Mouse (Mus musculus) retina, postnatal 1 day (tissue): ENCODE data around the gene Ly6c1.
"Not testable (repeated sequence)": the region's sequence is repeated elsewhere in the genome, so short reads cannot be mapped to it uniquely, and the experiment has no call there.

Source experiments
- DNase-seq: peaks from one replicate; pipeline ENCODE4 v3.0.0-alpha.2; 2012

Gene Ly6c1

DNA sequence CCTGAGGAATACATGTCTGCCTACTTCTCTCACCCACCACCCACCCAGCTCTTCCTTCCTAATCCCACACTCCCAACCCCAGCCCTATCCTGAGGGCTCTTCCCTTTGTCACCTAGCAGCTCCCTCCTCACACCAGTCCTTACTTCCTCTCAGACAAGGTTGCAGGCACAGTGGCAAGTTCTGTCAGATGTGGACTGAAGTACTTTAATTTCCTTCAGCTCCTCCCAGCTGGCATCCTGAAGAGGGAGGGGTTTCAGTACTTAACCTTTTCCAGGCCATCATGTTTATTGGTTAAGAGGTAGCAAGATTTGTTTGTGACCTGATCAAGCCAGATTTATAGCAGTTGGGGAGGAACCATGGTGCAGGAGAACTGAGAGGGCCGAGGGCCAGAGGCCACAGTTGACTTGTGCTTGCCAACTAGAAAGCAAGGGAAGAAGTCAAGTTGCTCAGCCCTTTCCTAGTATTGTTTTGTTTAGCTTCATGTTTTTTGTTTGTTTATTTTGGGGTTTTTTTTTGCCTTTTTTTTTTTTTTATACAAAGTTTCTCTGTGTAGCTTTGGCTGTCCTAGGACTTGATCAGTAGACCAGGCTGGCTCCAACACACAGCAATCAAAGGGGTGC is at the start of gene Ly6c1:
Gene Ly6c1 (minus strand): TSS at position 189 of the 620 bp plus-strand sequence.
- DNase-seq = not testable (repeated sequence)

DNA sequence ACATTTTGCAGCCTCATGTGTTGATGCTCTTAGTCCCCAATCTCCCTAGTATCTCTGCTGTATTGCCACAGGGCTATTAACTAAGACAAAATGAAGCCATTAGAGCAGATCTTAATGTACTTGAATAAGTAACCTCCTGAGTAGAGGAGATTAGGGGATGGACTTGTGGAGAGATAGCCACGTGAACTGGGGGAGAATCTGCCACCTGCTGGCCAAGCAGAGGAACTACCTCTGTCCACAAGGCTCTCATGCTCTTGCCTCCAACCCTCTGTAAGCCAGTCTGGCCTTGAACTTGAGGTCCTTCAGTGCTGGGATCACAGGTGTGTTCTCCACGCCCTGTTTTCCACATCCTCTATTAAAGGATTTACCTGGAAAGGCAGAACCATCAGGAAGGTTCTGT is 39.4 kb upstream of the Ly6c1 start:
- peak; percentile 14 for DNase-seq

DNA sequence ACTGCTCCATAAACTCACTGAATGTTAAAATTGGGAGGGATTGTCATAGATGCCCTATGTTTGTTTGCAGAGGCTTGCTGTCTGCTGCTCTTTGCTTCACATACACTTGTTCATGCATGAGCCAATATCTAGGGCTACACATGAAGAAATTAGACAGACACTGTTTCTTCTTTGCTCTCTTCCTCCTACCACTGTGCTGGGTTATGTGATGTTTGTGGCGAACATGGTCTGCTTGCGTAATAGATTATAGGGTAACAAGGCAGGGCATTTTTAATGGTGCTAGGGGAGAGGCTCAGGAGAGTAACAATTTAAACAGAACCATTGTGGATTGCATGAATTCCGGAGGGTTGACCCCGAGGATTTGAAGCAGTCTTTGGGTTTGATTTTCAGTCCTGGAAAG is 21.3 kb upstream of the Ly6c1 start:
- DNase-seq = no peak

DNA sequence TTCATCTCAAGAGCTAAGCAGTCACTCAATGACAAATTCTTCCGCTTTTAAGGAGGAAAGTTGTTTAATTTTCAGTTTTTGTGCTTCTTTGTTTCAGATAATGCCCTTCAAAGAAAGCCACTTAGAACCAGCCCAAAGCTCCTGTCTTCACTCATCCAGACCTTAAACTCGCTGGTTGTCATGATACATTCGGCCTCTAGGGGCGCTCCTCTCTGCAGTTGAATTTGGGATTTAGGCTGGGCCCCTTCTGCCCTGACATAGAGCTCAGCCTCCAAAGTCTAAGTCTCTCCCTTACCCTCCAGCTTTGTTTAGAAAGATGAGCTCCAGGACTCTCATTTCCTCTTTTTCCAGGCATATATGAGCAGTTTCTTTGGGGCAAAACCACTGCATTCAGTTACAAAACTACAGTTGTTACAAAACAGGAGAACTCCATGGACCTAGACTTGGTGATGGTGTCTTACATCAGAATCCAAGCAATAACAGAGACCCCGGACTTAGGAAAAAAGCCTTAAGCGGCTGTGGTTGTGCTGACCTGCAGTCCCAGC is 13.5 kb upstream of the Ly6c1 start:
- peak; percentile 65 for DNase-seq

- DNase-seq = peak; percentile 35
These were observed 11.9 kb upstream of the Ly6c1 start for GRCm38 (mm10) chr15:75060505-75060904.

DNA sequence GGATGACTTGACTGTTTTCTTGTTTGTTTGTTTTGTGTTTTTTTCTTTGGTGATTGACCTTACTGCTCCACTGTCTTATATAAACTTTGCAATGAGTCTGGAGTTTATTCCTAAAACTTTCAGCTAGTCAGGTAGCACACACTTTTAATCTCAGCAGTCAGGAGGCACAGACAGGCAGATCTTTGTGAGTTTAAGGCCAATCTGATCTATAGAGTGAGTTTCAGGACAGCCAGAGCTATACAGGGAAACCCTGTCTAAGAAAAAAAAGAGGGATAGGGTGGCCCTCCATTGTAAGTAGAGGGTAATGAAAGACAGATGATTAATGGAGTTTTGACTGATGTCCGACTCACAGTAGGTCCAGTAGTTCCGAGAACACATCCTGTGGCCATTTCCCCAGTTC is 7.4 kb upstream of the Ly6c1 start:
- DNase-seq = no peak

GRCm38 (mm10) chr15:75055425-75055824 is 6.8 kb upstream of the Ly6c1 start:
- not testable (repeated sequence) for DNase-seq

DNA sequence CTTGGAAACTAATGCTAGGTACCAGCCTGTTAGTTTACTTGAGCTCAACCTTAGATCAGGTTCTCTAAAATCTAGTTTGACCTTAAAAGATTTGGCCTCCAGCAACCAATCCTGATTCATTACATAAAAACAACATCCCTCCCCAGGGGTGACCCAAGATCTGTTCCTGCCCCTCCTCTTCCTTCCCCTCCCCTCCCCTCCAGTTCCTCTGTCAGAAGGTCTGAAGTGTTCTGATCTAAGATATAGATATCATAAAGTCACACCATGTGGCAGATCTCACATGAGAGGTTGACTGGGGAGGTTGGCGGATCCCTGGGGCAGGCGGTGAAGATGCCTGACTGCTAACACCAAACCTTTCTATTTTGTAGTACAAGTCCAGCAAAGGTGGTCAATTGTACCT is 3.8 kb upstream of the Ly6c1 start:
- DNase-seq = not testable (repeated sequence)

DNA sequence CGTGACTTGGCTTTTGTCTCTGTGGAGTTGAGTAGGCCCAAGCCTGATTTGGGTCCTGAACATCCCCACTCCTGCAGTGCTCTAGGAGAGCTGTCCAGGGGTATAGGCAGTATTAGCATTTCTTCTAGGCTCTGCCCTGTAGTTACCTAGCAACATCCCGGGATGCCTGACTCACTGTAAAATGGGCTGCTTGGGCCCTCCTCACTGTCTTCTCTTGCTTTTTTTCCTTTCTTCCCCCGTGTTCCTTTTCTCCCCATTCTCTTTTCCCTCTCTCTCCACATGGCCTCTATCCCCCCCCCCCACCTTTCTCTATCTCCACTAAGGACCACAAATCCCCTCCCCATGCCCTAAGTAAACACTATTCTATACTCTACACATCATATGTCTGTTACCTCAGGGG is 2.5 kb upstream of the Ly6c1 start:
- not testable (repeated sequence) for DNase-seq

GRCm38 (mm10) chr15:75050593-75050992 is 2.0 kb upstream of the Ly6c1 start:
- not testable (repeated sequence) for DNase-seq

DNA sequence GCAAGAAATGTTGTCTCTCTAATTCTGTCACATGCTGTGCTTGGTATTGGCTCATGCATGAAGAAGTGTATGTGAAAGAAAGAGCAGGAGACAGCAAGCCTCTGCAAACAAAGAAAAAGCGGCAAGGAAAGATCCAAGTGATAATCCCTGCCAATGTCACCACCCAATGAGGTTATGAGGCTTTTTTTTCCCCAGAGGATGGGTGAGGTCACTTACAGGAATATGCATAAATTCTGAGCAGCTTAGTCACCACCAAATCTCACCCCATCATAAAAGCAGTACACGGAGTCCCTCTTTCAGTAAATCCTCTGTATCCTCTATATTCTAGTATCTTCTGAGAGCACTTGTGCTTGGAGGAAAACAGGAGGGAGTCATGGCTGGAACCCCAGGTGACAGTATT is 1.2 kb upstream of the Ly6c1 start:
- not testable (repeated sequence) for DNase-seq

DNA sequence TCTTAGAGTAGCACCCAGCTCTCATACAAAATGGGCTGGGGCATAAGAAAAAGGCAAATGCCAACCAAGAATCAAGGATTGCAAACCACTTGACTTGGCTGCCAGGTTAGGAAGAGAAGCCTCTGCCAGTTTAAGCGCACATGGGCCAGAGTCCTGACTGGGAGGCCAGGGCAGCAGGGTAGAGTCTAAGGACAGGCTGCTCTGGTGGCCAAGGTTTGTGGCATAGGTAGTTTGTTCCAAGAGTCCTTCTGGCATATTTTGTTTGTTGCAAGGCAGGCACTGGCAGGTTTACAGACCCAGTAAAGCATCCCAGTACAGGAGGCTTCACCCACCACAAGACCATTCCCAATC is 685 bp downstream of the Ly6c1 start:
- not testable (repeated sequence) for DNase-seq

DNA sequence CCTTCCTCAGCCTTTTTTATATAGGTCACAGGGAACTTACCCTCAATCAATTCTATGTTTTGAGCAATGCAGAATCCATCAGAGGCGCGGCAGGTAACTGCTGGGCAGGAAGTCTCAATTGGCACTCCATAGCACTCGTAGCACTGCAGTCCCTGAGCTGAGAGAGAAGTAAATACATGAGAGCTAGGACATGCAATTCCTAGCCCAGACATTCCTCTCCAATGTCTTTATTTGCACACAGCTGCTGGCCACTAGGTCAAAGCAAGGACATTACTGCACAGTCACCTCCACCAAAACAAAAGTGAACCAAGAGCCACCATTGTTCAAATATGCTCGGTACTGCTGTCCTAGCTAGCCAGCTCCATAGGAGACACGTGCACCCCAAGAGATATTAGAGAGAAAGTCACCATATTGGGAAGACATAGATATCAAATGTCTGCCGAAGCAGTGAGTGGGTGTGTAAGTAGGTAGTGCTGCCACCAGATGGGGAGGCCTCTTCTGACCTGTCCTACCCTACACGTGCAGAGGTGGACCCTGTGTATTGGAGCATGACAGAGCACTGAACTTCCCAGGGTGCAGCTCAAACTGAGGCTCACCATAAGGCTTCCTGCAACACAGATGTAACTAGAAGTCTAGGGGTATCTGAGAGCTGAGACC is 1.2 kb downstream of the Ly6c1 start:
- not testable (repeated sequence) for DNase-seq

DNA sequence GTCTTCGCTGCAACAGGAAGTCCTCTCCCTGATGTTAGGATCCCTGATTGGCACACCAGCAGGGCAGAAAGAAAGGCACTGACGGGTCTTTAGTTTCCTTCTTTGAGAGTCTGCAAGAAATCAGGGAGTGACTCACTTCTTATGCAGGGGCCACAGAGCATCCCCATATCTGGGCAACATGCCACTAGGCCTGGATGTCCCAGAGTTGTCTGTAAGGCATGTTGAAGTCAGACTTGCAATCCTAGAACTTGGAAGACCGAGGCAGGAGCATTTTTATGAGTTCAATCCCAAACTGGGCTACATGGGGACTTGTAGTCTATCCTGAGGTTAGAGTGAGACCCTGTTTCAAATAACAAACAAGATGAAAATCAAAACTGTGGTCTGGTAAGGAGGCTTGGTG is 3.1 kb downstream of the Ly6c1 start:
- DNase-seq = not testable (repeated sequence)

GRCm38 (mm10) chr15:75021020-75021759 is 27.4 kb downstream of the Ly6c1 start:
- not testable (repeated sequence) for DNase-seq

GRCm38 (mm10) chr15:75019446-75019845 is 29.2 kb downstream of the Ly6c1 start:
- DNase-seq = peak; percentile 64
